Mouse (Mus musculus) kidney, embryonic 15.5 days (tissue): Measurements from ENCODE around the gene Abca7. TPM values are rescaled to one million over a fixed set of nuclear protein-coding genes. Genes with fewer than 3 reads are reported as not detected.

Experiments
- ATAC-seq: fragments of 200-750 bp; cut with Nextera tagmentation; replicated peaks from 2 replicates; pipeline ENCODE4 v1.8.0; 2017; ENCODE audit warnings: moderate TSS enrichment; ENCODE audit not compliant: low FRiP score
- H3K27ac ChIP-seq: fragments of 300-500 bp; sonication (generic); 2 replicates; pipeline ENCODE4 v1.5.1; 2015; ENCODE audit warnings: mild to moderate bottlenecking, inconsistent platforms
- H3K27me3 ChIP-seq: fragments of 300-500 bp; sonication (generic); 2 replicates; pipeline ENCODE4 v1.6.1; 2015; ENCODE audit warnings: inconsistent platforms
- H3K36me3 ChIP-seq: fragments of 300-500 bp; sonication (generic); 2 replicates; pipeline ENCODE4 v1.6.1; 2015; ENCODE audit warnings: inconsistent platforms
- H3K4me1 ChIP-seq: fragments of 300-500 bp; sonication (generic); 2 replicates; pipeline ENCODE4 v1.6.1; 2015; ENCODE audit warnings: inconsistent platforms
- H3K4me2 ChIP-seq: fragments of 300-500 bp; sonication (generic); 2 replicates; pipeline ENCODE4 v1.6.1; 2015; ENCODE audit warnings: moderate library complexity, mild to moderate bottlenecking, inconsistent platforms
- H3K4me3 ChIP-seq: fragments of 300-500 bp; sonication (generic); replicated peaks from 2 replicates; pipeline ENCODE4 v1.5.1; 2015; ENCODE audit warnings: mild to moderate bottlenecking, inconsistent platforms
- H3K9ac ChIP-seq: fragments of 300-500 bp; sonication (generic); 2 replicates; pipeline ENCODE4 v1.6.1; 2015; ENCODE audit warnings: mild to moderate bottlenecking, inconsistent platforms
- H3K9me3 ChIP-seq: fragments of 300-500 bp; sonication (generic); replicated peaks from 2 replicates; pipeline ENCODE4 v1.6.1; 2016; ENCODE audit warnings: inconsistent platforms
- WGBS: fragments of 180-500 bp; shearing (Covaris S2); methylation state at CpG from one replicate; pipeline ENCODE4 v1.1.7; 2015; ENCODE audit warnings: mixed read lengths; 5-methylcytosine and 5-hydroxymethylcytosine counted together
- polyA plus RNA-seq: library from polyadenylated mRNA; unstranded; fragments of >200 nt; fragmentation: Nextera tagmentation; extraction: Ambion mirVana; gene quantifications from 2 replicates; pipeline ENCODE4 v1.2.1, GENCODE M21; 2015

The Abca7 gene
- polyA plus RNA-seq, 1 experiment from 2014 or later: 4.5 TPM

- peak overlapping the region; percentile 79 for H3K9ac ChIP-seq
- H3K9me3 ChIP-seq: peaks cover 7% of the 10 kb centered on the region; the same call in 1 of the 2 replicates
- 12% methylated on average over 27 of the region's 27 CpGs for WGBS
- peak overlapping the region; percentile 71 for H3K4me3 ChIP-seq
- peak overlapping the region; percentile 79 for H3K4me2 ChIP-seq
- peaks cover 6% of the 10 kb centered on the region; the same call in 1 of the 2 replicates for H3K27me3 ChIP-seq
- H3K27ac ChIP-seq: peak overlapping the region; percentile 99
- peaks cover 63% of the 10 kb centered on the region for H3K4me1 ChIP-seq
- peaks cover 23% of the 10 kb centered on the region for H3K36me3 ChIP-seq
- no peak for ATAC-seq
Observed at GRCm38 (mm10) chr10:79987771-79988505, 8.4 kb upstream of the Abca7 start.

GRCm38 (mm10) chr10:79988506-79989271 is 7.6 kb upstream of the Abca7 start, which contains the start of gene Cnn2:
Gene Cnn2 (plus strand): TSS chr10:79988584.
- Histone ChIP-seq H3K27me3 (peaks cover 6% of the 10 kb centered on the region; the same call in 1 of the 2 replicates), H3K4me2 (peak within 1 kb of the TSS; percentile 79), H3K36me3 (peaks cover 30% of the 10 kb centered on the region), H3K9me3 (peaks cover 7% of the 10 kb centered on the region; the same call in 1 of the 2 replicates), H3K27ac (peak within 1 kb of the TSS; percentile 99), H3K4me1 (peaks cover 57% of the 10 kb centered on the region), H3K9ac (peak within 1 kb of the TSS; percentile 79), H3K4me3 (peak within 1 kb of the TSS; percentile 71)
- WGBS: under 1% methylated on average over 59 of the region's 59 CpGs
- peak; percentile 3; the same call in 1 of the 2 replicates for ATAC-seq

GRCm38 (mm10) chr10:79989272-79989786 is 7.0 kb upstream of the Abca7 start:
- H3K4me1 ChIP-seq: peaks cover 57% of the 10 kb centered on the region
- H3K9me3 ChIP-seq: peaks cover 7% of the 10 kb centered on the region; the same call in 1 of the 2 replicates
- peak overlapping the region; percentile 79 for H3K4me2 ChIP-seq
- ATAC-seq: no peak
- H3K27ac ChIP-seq: peak overlapping the region; percentile 99
- WGBS: 29% methylated on average over 8 of the region's 8 CpGs
- peaks cover 6% of the 10 kb centered on the region; the same call in 1 of the 2 replicates for H3K27me3 ChIP-seq
- peak overlapping the region; percentile 79 for H3K9ac ChIP-seq
- peak overlapping the region; percentile 71 for H3K4me3 ChIP-seq
- H3K36me3 ChIP-seq: peaks cover 35% of the 10 kb centered on the region

- peaks cover 6% of the 10 kb centered on the region; the same call in 1 of the 2 replicates for H3K27me3 ChIP-seq
- peak overlapping the region; percentile 99; the same call in 1 of the 2 replicates for H3K27ac ChIP-seq
- 8% methylated on average over 11 of the region's 15 CpGs for WGBS
- peak overlapping the region; percentile 79 for H3K4me2 ChIP-seq
- H3K9ac ChIP-seq: peak overlapping the region; percentile 79
- peaks cover 57% of the 10 kb centered on the region for H3K4me1 ChIP-seq
- H3K9me3 ChIP-seq: peaks cover 7% of the 10 kb centered on the region; the same call in 1 of the 2 replicates
- peak overlapping the region; percentile 71 for H3K4me3 ChIP-seq
- ATAC-seq: no peak
- H3K36me3 ChIP-seq: peaks cover 41% of the 10 kb centered on the region
Observed at GRCm38 (mm10) chr10:79989870-79990269, 6.4 kb upstream of the Abca7 start.

GRCm38 (mm10) chr10:79991099-79991498 is 5.2 kb upstream of the Abca7 start:
- 59% methylated on average over 12 of the region's 12 CpGs for WGBS
- peaks cover 6% of the 10 kb centered on the region; the same call in 1 of the 2 replicates for H3K27me3 ChIP-seq
- H3K4me3 ChIP-seq: peak overlapping the region; percentile 14; the same call in 1 of the 2 replicates
- peak overlapping the region; percentile 79 for H3K4me2 ChIP-seq
- H3K27ac ChIP-seq: no peak overlapping the region
- no peak for ATAC-seq
- no peak overlapping the region for H3K9ac ChIP-seq
- peaks cover 46% of the 10 kb centered on the region for H3K36me3 ChIP-seq
- peaks cover 53% of the 10 kb centered on the region for H3K4me1 ChIP-seq
- peaks cover 7% of the 10 kb centered on the region; the same call in 1 of the 2 replicates for H3K9me3 ChIP-seq

GRCm38 (mm10) chr10:79991548-79991947 is 4.7 kb upstream of the Abca7 start:
- H3K4me1 ChIP-seq: peaks cover 51% of the 10 kb centered on the region
- peaks cover 7% of the 10 kb centered on the region; the same call in 1 of the 2 replicates for H3K9me3 ChIP-seq
- H3K4me3 ChIP-seq: no peak overlapping the region
- H3K27ac ChIP-seq: no peak overlapping the region
- no peak for ATAC-seq
- H3K9ac ChIP-seq: no peak overlapping the region
- 90% methylated on average over 6 of the region's 6 CpGs for WGBS
- H3K27me3 ChIP-seq: peaks cover 6% of the 10 kb centered on the region; the same call in 1 of the 2 replicates
- H3K4me2 ChIP-seq: peak overlapping the region; percentile 79
- peaks cover 46% of the 10 kb centered on the region for H3K36me3 ChIP-seq

GRCm38 (mm10) chr10:79994397-79995115 is 1.7 kb upstream of the Abca7 start:
- Histone ChIP-seq H3K36me3 (peaks cover 46% of the 10 kb centered on the region), H3K9me3 (peaks cover 7% of the 10 kb centered on the region; the same call in 1 of the 2 replicates), H3K4me1 (peaks cover 43% of the 10 kb centered on the region), H3K27me3 (no peaks in the 10 kb centered on the region), H3K9ac (no peak overlapping the region), H3K27ac (peak overlapping the region; percentile 5; the same call in 1 of the 2 replicates), H3K4me3 (no peak overlapping the region), H3K4me2 (no peak overlapping the region)
- no peak for ATAC-seq
- 86% methylated on average over 16 of the region's 16 CpGs for WGBS

GRCm38 (mm10) chr10:79995636-79996035 is 658 bp upstream of the Abca7 start:
- Histone ChIP-seq H3K4me1 (peaks cover 35% of the 10 kb centered on the region), H3K27me3 (peaks cover 4% of the 10 kb centered on the region), H3K9ac (no peak overlapping the region), H3K27ac (peak overlapping the region; percentile 39; the same call in 1 of the 2 replicates), H3K4me2 (no peak overlapping the region), H3K9me3 (peaks cover 7% of the 10 kb centered on the region; the same call in 1 of the 2 replicates), H3K36me3 (peaks cover 46% of the 10 kb centered on the region), H3K4me3 (no peak overlapping the region)
- no peak for ATAC-seq
- WGBS: 69% methylated on average over 1 of the region's 1 CpGs

- WGBS: under 1% methylated on average over 35 of the region's 35 CpGs
- Histone ChIP-seq H3K4me2 (peak overlapping the region; percentile 87), H3K9ac (peak overlapping the region; percentile 62), H3K27me3 (peaks cover 16% of the 10 kb centered on the region), H3K4me1 (peaks cover 32% of the 10 kb centered on the region), H3K27ac (peak overlapping the region; percentile 77), H3K4me3 (peak overlapping the region; percentile 61), H3K36me3 (peaks cover 30% of the 10 kb centered on the region), H3K9me3 (no peaks in the 10 kb centered on the region)
- peak; percentile 67 for ATAC-seq
Observed at GRCm38 (mm10) chr10:79997034-79997760, 903 bp downstream of the Abca7 start.

GRCm38 (mm10) chr10:79997819-79998218 is 1.5 kb downstream of the Abca7 start:
- H3K27me3 ChIP-seq: peaks cover 16% of the 10 kb centered on the region
- peaks cover 37% of the 10 kb centered on the region for H3K4me1 ChIP-seq
- 13% methylated on average over 15 of the region's 15 CpGs for WGBS
- H3K4me3 ChIP-seq: peak overlapping the region; percentile 61
- no peak overlapping the region; the same call in 1 of the 2 replicates for H3K9ac ChIP-seq
- peaks cover 24% of the 10 kb centered on the region for H3K36me3 ChIP-seq
- H3K9me3 ChIP-seq: no peaks in the 10 kb centered on the region
- H3K27ac ChIP-seq: no peak overlapping the region
- peak overlapping the region; percentile 87 for H3K4me2 ChIP-seq
- no peak for ATAC-seq
